Comparison of ENCODE assay signal across 16 mouse cellular contexts in the genomic region with DNA sequence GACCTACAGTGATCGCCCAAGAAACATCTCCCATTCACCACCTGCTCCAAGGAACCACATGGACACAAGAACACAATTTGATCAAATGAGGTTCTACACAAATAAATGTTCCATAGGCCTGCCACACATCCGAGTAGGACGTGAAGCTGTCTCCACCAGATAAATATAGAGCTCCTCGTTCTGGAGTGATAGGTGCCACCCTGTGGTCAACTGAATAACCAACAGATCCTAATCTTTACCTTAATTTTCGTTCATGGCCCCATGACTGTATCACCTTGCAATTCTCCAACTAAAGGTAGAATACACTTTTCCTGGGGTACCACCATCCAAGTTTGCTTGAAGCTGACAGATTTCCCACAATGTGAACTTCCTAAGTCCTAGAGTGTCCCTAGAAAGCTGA.
DNase-seq lines count a peak whose midpoint lies in the region; ATAC-seq and TF ChIP-seq lines count a peak whose summit lies in the region.
"Had no signal": no experiment of that assay in that cellular context is flagged by ENCODE, and none has a peak within 500 bp of the region (broad histone marks: within the 10 kb centered on the region; RNA-seq: fewer than 3 reads in every experiment).

No protein-coding gene starts in this region.

- peak; percentile 44 for TF ChIP-seq RAD21 in CH12.LX (IDR thresholded peaks at IDR 0.05; ENCODE audit: low read depth, low read length)

- H3K36me3 ChIP-seq in forebrain, postnatal 0 days (ENCODE audit: insufficient read depth): no peaks in the 10 kb centered on the region
- no peaks in the 10 kb centered on the region for H3K36me3 ChIP-seq in forebrain, embryonic 11.5 days (ENCODE audit: control insufficient read depth, insufficient read depth, low read length)
- H3K36me3 ChIP-seq in CH12.LX (replicated peaks in 1 of 2; ENCODE audit: control insufficient read depth in 1 of 2, insufficient read depth in 1 of 2, low read length in 1 of 2): no peaks in the 10 kb centered on the region
- H3K36me3 ChIP-seq: forebrain, embryonic 12.5 days; kidney, embryonic 15.5 days; neural tube, embryonic 12.5 days had no signal

- dilution Hi-C loops in CH12.LX (cut with MboI; ENCODE audit: extremely low pct_ligation_motif_present, extremely low pct_unique_long_range_greater_than_20kb, low sequenced_read_pairs): no loop called here

- no peak for TF ChIP-seq POLR2A in CH12.LX (IDR thresholded peaks at IDR 0.05; ENCODE audit: low read depth, low read length)

- no peak overlapping the region for H3K4me2 ChIP-seq in forebrain, postnatal 0 days (ENCODE audit: low read depth)
- no peak overlapping the region for H3K4me2 ChIP-seq in forebrain, embryonic 11.5 days (ENCODE audit: low read depth, low read length, severe bottlenecking)
- H3K4me2 ChIP-seq in CH12.LX (ENCODE audit: insufficient read depth, low read depth, poor library complexity, severe bottlenecking): no peak overlapping the region
- H3K4me2 ChIP-seq: forebrain, embryonic 12.5 days; kidney, embryonic 15.5 days; liver, embryonic 11.5 days; neural tube, embryonic 12.5 days had no signal

- TF ChIP-seq EP300 in CH12.LX (IDR thresholded peaks at IDR 0.05; ENCODE audit: low read length): no peak

- H3K4me1 ChIP-seq in forebrain, postnatal 0 days (ENCODE audit: insufficient read depth): no peaks in the 10 kb centered on the region
- H3K4me1 ChIP-seq in forebrain, embryonic 11.5 days (replicated peaks; ENCODE audit: control insufficient read depth, insufficient read depth, low read length): no peaks in the 10 kb centered on the region
- H3K4me1 ChIP-seq in CH12.LX (ENCODE audit: control insufficient read depth in 1 of 2, insufficient read depth in 2 of 2): no peaks in the 10 kb centered on the region
- H3K4me1 ChIP-seq: forebrain, embryonic 12.5 days; kidney, embryonic 15.5 days; megakaryocyte, embryonic 14.5 days; neural tube, embryonic 12.5 days had no signal

- no peaks in the 10 kb centered on the region for H3K9me3 ChIP-seq in forebrain, postnatal 0 days (ENCODE audit: low read length)
- no peaks in the 10 kb centered on the region for H3K9me3 ChIP-seq in forebrain, embryonic 11.5 days (ENCODE audit: control insufficient read depth, low read length)
- no peaks in the 10 kb centered on the region for H3K9me3 ChIP-seq in CH12.LX (replicated peaks; ENCODE audit: low read length)
- H3K9me3 ChIP-seq: forebrain, embryonic 12.5 days; kidney, embryonic 15.5 days; megakaryocyte, embryonic 14.5 days; neural tube, embryonic 12.5 days had no signal

- H3K27ac ChIP-seq in forebrain, postnatal 0 days (ENCODE audit: low read depth, low read length): no peak overlapping the region
- no peak overlapping the region for H3K27ac ChIP-seq in forebrain, embryonic 11.5 days (ENCODE audit: low read depth, low read length)
- H3K27ac ChIP-seq in CH12.LX (ENCODE audit: insufficient read depth, low read depth): no peak overlapping the region
- H3K27ac ChIP-seq: forebrain, embryonic 12.5 days; kidney, embryonic 15.5 days; neural tube, embryonic 12.5 days had no signal

- in situ Hi-C loops in CH12.LX (cut with MboI; ENCODE audit: low pct_ligation_motif_present, low pct_unique_long_range_greater_than_20kb, low sequenced_read_pairs): no loop called here

- WGBS in forebrain, postnatal 0 days: 75% methylated on average over 5 of the region's 5 CpGs
- WGBS in forebrain, embryonic 11.5 days: 88% methylated on average over 5 of the region's 5 CpGs

- no peaks in the 10 kb centered on the region for H3K79me2 ChIP-seq in CH12.LX (replicated peaks; ENCODE audit: control insufficient read depth, extremely low read depth, insufficient read depth, poor library complexity, severe bottlenecking)

- DNase-seq in forebrain, postnatal 0 days: no peak
- no peak for DNase-seq in forebrain, embryonic 11.5 days (ENCODE audit: low spot score)
- DNase-seq in kidney, adult 9 months: peak; percentile 9
- DNase-seq in kidney, postnatal 4 days: no peak
- peak; percentile 12 for DNase-seq in CH12.LX (ENCODE audit: extremely low read depth)
- DNase-seq in brain, adult 2 months (ENCODE audit: low read depth, low spot score): peak; percentile 33
- DNase-seq in urinary bladder, postnatal 36 days (ENCODE audit: low spot score in 2 of 2): no peak
- DNase-seq: heart, postnatal 4 days; left cerebral cortex, postnatal 4 days; right cerebral cortex, postnatal 25 days had no signal

- no peaks in the 10 kb centered on the region for H3K27me3 ChIP-seq in forebrain, postnatal 0 days (ENCODE audit: insufficient read depth, low read length)
- no peaks in the 10 kb centered on the region for H3K27me3 ChIP-seq in forebrain, embryonic 11.5 days (ENCODE audit: control insufficient read depth, insufficient read depth, low read length)
- H3K27me3 ChIP-seq in CH12.LX (replicated peaks): no peaks in the 10 kb centered on the region
- H3K27me3 ChIP-seq: forebrain, embryonic 12.5 days; kidney, embryonic 15.5 days; megakaryocyte, embryonic 14.5 days; neural tube, embryonic 12.5 days had no signal

- ATAC-seq in forebrain, postnatal 0 days: no peak
- ATAC-seq in forebrain, embryonic 11.5 days (replicated peaks; ENCODE audit: low FRiP score): no peak
- ATAC-seq: CD4-positive, CD25-positive, alpha-beta regulatory T cell, adult 4 months had no signal

- no peak overlapping the region for H3K9ac ChIP-seq in forebrain, postnatal 0 days
- no peak overlapping the region for H3K9ac ChIP-seq in forebrain, embryonic 11.5 days (ENCODE audit: low read length)
- H3K9ac ChIP-seq in CH12.LX (ENCODE audit: insufficient read depth, low read depth): no peak overlapping the region
- H3K9ac ChIP-seq: forebrain, embryonic 12.5 days; kidney, embryonic 15.5 days; neural tube, embryonic 12.5 days had no signal

- no peak overlapping the region for H3K4me3 ChIP-seq in forebrain, postnatal 0 days (ENCODE audit: low read depth, low read length)
- H3K4me3 ChIP-seq in forebrain, embryonic 11.5 days (ENCODE audit: low read depth, low read length): no peak overlapping the region
- H3K4me3 ChIP-seq in CH12.LX (replicated peaks in 1 of 3; ENCODE audit: low read depth in 2 of 3, low read length in 2 of 3, poor library complexity in 1 of 3): no peak overlapping the region
- H3K4me3 ChIP-seq: forebrain, embryonic 12.5 days; kidney, embryonic 15.5 days; megakaryocyte, embryonic 14.5 days; neural tube, embryonic 12.5 days had no signal

- TF ChIP-seq CTCF in forebrain, postnatal 0 days (IDR thresholded peaks at IDR 0.05; ENCODE audit: low read depth): 0 out of 2 replicates have a peak, but pooled peaks have one; percentile 2
- TF ChIP-seq CTCF in CH12.LX (conservative IDR thresholded peaks at IDR 0.05 in 1 of 2, IDR thresholded peaks at IDR 0.05 in 1 of 2; ENCODE audit: low read depth in 2 of 2, low read length in 2 of 2): peak; percentile 18 to 58; a peak in 3 of 4 replicates

TF ChIP-seq in CH12.LX, 34 proteins besides CTCF, POLR2A, EP300 and RAD21:
- TF ChIP-seq ZMIZ1 (IDR thresholded peaks at IDR 0.05; ENCODE audit: low read depth, low read length) (no peak), SMC3 (IDR thresholded peaks at IDR 0.05; ENCODE audit: low read depth, low read length) (peak; percentile 56), MAX (IDR thresholded peaks at IDR 0.05; ENCODE audit: low read length) (no peak), HCFC1 (IDR thresholded peaks at IDR 0.05; ENCODE audit: low read depth, low read length) (no peak)

Comparison
In these comparisons a context has a peak if more than half of its experiments do, and no peak if none do; other contexts are left out.
1. DNase-seq: peak in kidney, adult 9 months (single experiment), CH12.LX (single experiment) and brain, adult 2 months (single experiment); none in forebrain, postnatal 0 days (single experiment), forebrain, embryonic 11.5 days (single experiment), kidney, postnatal 4 days (0 of 2) and urinary bladder, postnatal 36 days (0 of 2).